Comparison of ENCODE assay signal across 23 mouse cellular contexts in genomic region chr1:79755376-79755775, GRCm38 (mm10). TPM values are rescaled to one million over a fixed set of nuclear protein-coding genes. Genes with fewer than 3 reads are reported as not detected.
DNase-seq lines count a peak whose midpoint lies in the region; ATAC-seq and TF ChIP-seq lines count a peak whose summit lies in the region.
"Had no signal": no experiment of that assay in that cellular context is flagged by ENCODE, and none has a peak within 500 bp of the region (broad histone marks: within the 10 kb centered on the region; RNA-seq: fewer than 3 reads in every experiment).

No protein-coding gene starts in this region.

- no peak for ATAC-seq in forebrain, embryonic 11.5 days (replicated peaks; ENCODE audit: low FRiP score)
- ATAC-seq: forebrain, embryonic 13.5 days; intestine, postnatal 0 days had no signal

- no peak overlapping the region for H3K9ac ChIP-seq in forebrain, embryonic 11.5 days (ENCODE audit: low read length)
- H3K9ac ChIP-seq: embryonic facial prominence, embryonic 12.5 days; forebrain, embryonic 13.5 days; limb, embryonic 15.5 days had no signal

- WGBS in kidney, adult 2 months = 24% methylated on average over 2 of the region's 2 CpGs
- 74% methylated on average over 2 of the region's 2 CpGs for WGBS in forebrain, embryonic 11.5 days

- H3K27me3 ChIP-seq in kidney, adult 2 months (replicated peaks; ENCODE audit: control insufficient read depth, insufficient read depth, low read length) = no peaks in the 10 kb centered on the region
- no peaks in the 10 kb centered on the region for H3K27me3 ChIP-seq in forebrain, embryonic 11.5 days (ENCODE audit: control insufficient read depth, insufficient read depth, low read length)
- H3K27me3 ChIP-seq: CH12.LX; embryonic facial prominence, embryonic 12.5 days; forebrain, embryonic 13.5 days; limb, embryonic 15.5 days had no signal

- no peaks in the 10 kb centered on the region for H3K9me3 ChIP-seq in forebrain, embryonic 11.5 days (ENCODE audit: control insufficient read depth, low read length)
- H3K9me3 ChIP-seq: embryonic facial prominence, embryonic 12.5 days; G1E; limb, embryonic 15.5 days; midbrain, embryonic 10.5 days had no signal

- H3K4me2 ChIP-seq in forebrain, embryonic 11.5 days (ENCODE audit: low read depth, low read length, severe bottlenecking) = no peak overlapping the region
- H3K4me2 ChIP-seq: embryonic facial prominence, embryonic 12.5 days; forebrain, embryonic 13.5 days; limb, embryonic 15.5 days had no signal

- no peak for TF ChIP-seq POLR2A in kidney, adult 2 months (IDR thresholded peaks at IDR 0.05; ENCODE audit: low read depth, low read length)

- no peak for TF ChIP-seq CTCF in kidney, adult 2 months (conservative IDR thresholded peaks at IDR 0.05; ENCODE audit: insufficient read depth, insufficient read length, low read depth, low read length)

- peak; percentile 29 for DNase-seq in gastrocnemius, adult 18-20 months (ENCODE audit: low spot score)
- DNase-seq in gastrocnemius, postnatal 36 days = no peak
- no peak for DNase-seq in kidney, adult 2 months
- DNase-seq in kidney, adult 8-10 months = no peak
- DNase-seq in MN1 (ENCODE audit: low spot score) = peak; percentile 21
- peak; percentile 30 for DNase-seq in adrenal gland, postnatal 10 days
- DNase-seq in forebrain, embryonic 11.5 days (ENCODE audit: low spot score) = no peak
- DNase-seq in yolk sac, embryonic 10.5 days (ENCODE audit: low spot score) = no peak
- DNase-seq: B cell, adult 2 months; cerebellum, adult 11-12 months; cerebellum, postnatal 14 days; heart, postnatal 10 days; left cerebral cortex, postnatal 4 days; lung, postnatal 4 days had no signal

- no peak overlapping the region for H3K4me3 ChIP-seq in kidney, adult 2 months (ENCODE audit: insufficient read depth, low read depth, low read length)
- no peak overlapping the region for H3K4me3 ChIP-seq in forebrain, embryonic 11.5 days (ENCODE audit: low read depth, low read length)
- H3K4me3 ChIP-seq: embryonic facial prominence, embryonic 12.5 days; erythroblast, embryonic 14.5 days; forebrain, embryonic 13.5 days; limb, embryonic 15.5 days; midbrain, embryonic 10.5 days had no signal

- H3K27ac ChIP-seq in kidney, adult 2 months (ENCODE audit: insufficient read depth, low read depth, low read length) = peak overlapping the region; percentile 54; the same call in 1 of the 2 replicates
- H3K27ac ChIP-seq in forebrain, embryonic 11.5 days (ENCODE audit: low read depth, low read length) = no peak overlapping the region
- H3K27ac ChIP-seq: embryonic facial prominence, embryonic 12.5 days; forebrain, embryonic 13.5 days; kidney, postnatal 0 days; limb, embryonic 15.5 days; midbrain, embryonic 10.5 days had no signal

- no peaks in the 10 kb centered on the region; the same call in 1 of the 2 replicates for H3K36me3 ChIP-seq in kidney, adult 2 months (ENCODE audit: control insufficient read depth, insufficient read depth, low read length)
- no peaks in the 10 kb centered on the region for H3K36me3 ChIP-seq in forebrain, embryonic 11.5 days (ENCODE audit: control insufficient read depth, insufficient read depth, low read length)
- H3K36me3 ChIP-seq: embryonic facial prominence, embryonic 12.5 days had no signal

- intact Hi-C loops in gastrocnemius, postnatal 36 days (cut with DNase I) = no loop called here

- peaks cover 50% of the 10 kb centered on the region for H3K4me1 ChIP-seq in kidney, adult 2 months (ENCODE audit: control insufficient read depth, insufficient read depth, low read length)
- H3K4me1 ChIP-seq in forebrain, embryonic 11.5 days (replicated peaks; ENCODE audit: control insufficient read depth, insufficient read depth, low read length) = 0 out of 2 replicates have a peak, but pooled peaks cover 5% of the 10 kb centered on the region

RNA-seq across cellular contexts. Expression of gene Mrpl44, which starts 20.4 kb away (rescaled TPM):
- 10 to 100 TPM; 31.4 to 31.5 TPM for total RNA-seq in gastrocnemius, adult 18-20 months (2021)
- 10 to 100 TPM; 30.3 to 32.3 TPM for total RNA-seq in gastrocnemius, postnatal 36 days (2021)
- polyA plus RNA-seq in kidney, adult 2 months (2012; rRNA removed) = 16.0 and 21.4 TPM in 2 replicates
- total RNA-seq in adrenal gland, postnatal 10 days (2021) = 10 to 100 TPM; 54.3 to 59.4 TPM
- 54.6 and 55.6 TPM in 2 replicates for polyA plus RNA-seq in forebrain, embryonic 11.5 days (2014; fragmentation: Nextera tagmentation; extraction: Ambion mirVana)

RNA-seq across cellular contexts. Expression of gene Wdfy1, which starts 20.6 kb away (rescaled TPM):
- total RNA-seq in gastrocnemius, adult 18-20 months (2021) = 10 to 100 TPM in 1 of 2 experiments, 1 to 10 TPM in 1; 9.5 to 12.1 TPM
- total RNA-seq in gastrocnemius, postnatal 36 days (2021) = 10 to 100 TPM; 11.4 to 11.5 TPM
- polyA plus RNA-seq in kidney, adult 2 months (2012; rRNA removed) = 46.4 and 46.9 TPM in 2 replicates
- 10 to 100 TPM; 35.4 to 40.8 TPM for total RNA-seq in adrenal gland, postnatal 10 days (2021)
- 38.2 and 40.7 TPM in 2 replicates for polyA plus RNA-seq in forebrain, embryonic 11.5 days (2014; fragmentation: Nextera tagmentation; extraction: Ambion mirVana)

Comparison
In these comparisons a context has a peak if more than half of its experiments do, and no peak if none do; other contexts are left out.
1. DNase-seq: peak in gastrocnemius, adult 18-20 months (single experiment), MN1 (single experiment) and adrenal gland, postnatal 10 days (single experiment); none in gastrocnemius, postnatal 36 days (0 of 2), kidney, adult 2 months (single experiment), kidney, adult 8-10 months (0 of 2), forebrain, embryonic 11.5 days (single experiment) and yolk sac, embryonic 10.5 days (single experiment).